Mouse (Mus musculus) layer of hippocampus, adult 6 months (tissue): ENCODE results near the gene Rcn1. TPM values are rescaled to one million over a fixed set of nuclear protein-coding genes. Genes with fewer than 3 reads are reported as not detected.

Experiments
- long read RNA-seq, 2 experiments: library from polyadenylated mRNA; unstranded; transcript quantifications; one replicate each; pipeline ENCODE4 v2.0.0; 2019 to 2020
- polyA plus RNA-seq: library from polyadenylated mRNA; unstranded; fragments of <200 nt; fragmentation: Nextera tagmentation; gene quantifications from 2 replicates; pipeline ENCODE4 v1.2.3, GENCODE M21; 2021

Rcn1 gene
- polyA plus RNA-seq, result 10.7 and 11.2 TPM in 2 replicates
- long read RNA-seq, experiment 1, transcript Rcn1-201 (6 exons, 2,720 nt), result major isoform, 38 of 42 reads
- long read RNA-seq, experiment 1, partial matches to known transcripts, result 1 of 42 reads
- long read RNA-seq, experiment 1, other reads (novel, unspliced or antisense), result 3 of 42 reads
- long read RNA-seq, experiment 2, transcript Rcn1-201 (6 exons, 2,720 nt), result major isoform, 136 of 141 reads
- long read RNA-seq, experiment 2, partial matches to known transcripts, result 3 of 141 reads
- long read RNA-seq, experiment 2, other reads (novel, unspliced or antisense), result 1 of 141 reads

DNA sequence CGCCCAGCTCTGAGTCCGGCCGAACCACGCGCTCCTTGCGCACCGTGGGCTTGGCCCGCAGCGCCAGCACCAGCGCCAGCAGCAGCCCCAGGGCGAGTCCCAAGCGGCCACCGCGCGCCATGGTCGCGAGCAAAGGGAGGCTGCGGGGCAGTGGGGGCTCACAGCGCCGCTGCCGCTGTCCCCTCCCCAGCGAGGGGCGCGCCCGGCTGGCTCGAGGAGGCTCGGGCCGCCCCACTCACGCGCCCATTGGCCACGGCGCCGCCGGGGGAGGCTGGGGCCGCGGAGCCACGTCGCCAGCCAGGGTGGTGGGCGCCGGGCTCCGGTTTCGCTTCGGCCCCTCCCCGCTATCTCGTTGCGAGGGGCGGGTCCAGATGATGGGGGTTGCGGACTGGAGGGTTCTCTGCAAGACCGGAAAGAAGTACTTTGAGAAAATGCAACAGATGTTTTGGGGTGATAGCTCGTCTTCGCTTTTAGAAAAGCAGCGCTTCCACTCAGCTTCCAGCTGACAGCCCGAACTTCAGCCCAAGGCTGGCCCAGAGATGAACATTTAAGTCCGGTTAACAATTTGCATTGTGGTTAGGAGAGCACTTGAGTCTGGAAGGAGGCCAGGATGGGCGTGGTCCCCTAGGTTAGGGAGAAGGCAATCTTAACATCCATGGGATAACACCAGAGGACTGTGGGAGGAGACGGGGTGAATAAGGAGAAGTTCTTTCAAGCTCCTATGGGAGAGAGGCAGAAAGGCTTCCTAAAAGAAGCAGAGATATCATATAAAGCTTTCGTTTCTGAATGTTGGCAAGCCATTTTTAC lies at the start of gene Rcn1:
TSS of gene Rcn1 (minus strand) at position 235 of the 807 bp plus-strand sequence.

Other genes with a start within 250 kb of the Rcn1 start
- gene Them7, start 175.0 kb downstream of the Rcn1 start, polyA plus RNA-seq, result not detected in 2 replicates